Mouse (Mus musculus): ENCODE results near the gene Aatf. TPM values are rescaled to one million over a fixed set of nuclear protein-coding genes. Genes with fewer than 3 reads are reported as not detected.

Aatf gene
- polyA plus RNA-seq, 1 experiment from 2014 or later, result 56.9 TPM

- Histone ChIP-seq H3K27me3 (peaks cover 96% of the 10 kb centered on the region), H3K4me2 (peak overlapping the region; percentile 58), H3K27ac (peak overlapping the region; percentile 96), H3K36me3 (no peaks in the 10 kb centered on the region), H3K9me3 (no peaks in the 10 kb centered on the region), H3K4me1 (replicated peaks) (peaks cover 67% of the 10 kb centered on the region), H3K4me3 (peak overlapping the region; percentile 64), H3K9ac (peak overlapping the region; percentile 93)
- no peak for ATAC-seq (ENCODE audit: low FRiP score)
- 1% methylated on average over 29 of the region's 29 CpGs for WGBS
Measured at GRCm38 (mm10) chr11:84526976-84527860, 13.9 kb upstream of the Aatf start.

- Histone ChIP-seq H3K4me2 (peak overlapping the region; percentile 58), H3K4me3 (peak overlapping the region; percentile 64), H3K9ac (peak overlapping the region; percentile 93), H3K27me3 (peaks cover 96% of the 10 kb centered on the region), H3K9me3 (no peaks in the 10 kb centered on the region), H3K27ac (peak overlapping the region; percentile 96), H3K36me3 (peaks cover 1% of the 10 kb centered on the region; the same call in 1 of the 2 replicates), H3K4me1 (replicated peaks) (peaks cover 59% of the 10 kb centered on the region)
- under 1% methylated on average over 10 of the region's 10 CpGs for WGBS
- ATAC-seq (ENCODE audit: low FRiP score), result no peak
Measured at GRCm38 (mm10) chr11:84526451-84526850, 13.1 kb upstream of the Aatf start.

- H3K27me3 ChIP-seq, result peaks cover 96% of the 10 kb centered on the region
- H3K27ac ChIP-seq, result peak within 1 kb of the TSS; percentile 96
- peak within 1 kb of the TSS; percentile 64 for H3K4me3 ChIP-seq
- H3K36me3 ChIP-seq, result peaks cover 4% of the 10 kb centered on the region; the same call in 1 of the 2 replicates
- peaks cover 53% of the 10 kb centered on the region for H3K4me1 ChIP-seq (replicated peaks)
- H3K9ac ChIP-seq, result peak within 1 kb of the TSS; percentile 93
- no peaks in the 10 kb centered on the region for H3K9me3 ChIP-seq
- ATAC-seq (ENCODE audit: low FRiP score), result peak; percentile 86
- WGBS, result under 1% methylated on average over 64 of the region's 64 CpGs
- H3K4me2 ChIP-seq, result peak within 1 kb of the TSS; percentile 58
Measured at GRCm38 (mm10) chr11:84525421-84526274, 12.3 kb upstream of the Aatf start, which contains the start of gene Lhx1. Lhx1 (minus strand) TSS chr11:84525535.

- under 1% methylated on average over 48 of the region's 48 CpGs for WGBS
- ATAC-seq (ENCODE audit: low FRiP score), result no peak
Measured at GRCm38 (mm10) chr11:84524511-84525270, 11.4 kb upstream of the Aatf start.

GRCm38 (mm10) chr11:84523841-84524510, 10.7 kb upstream of the Aatf start:
- Histone ChIP-seq H3K9me3 (no peaks in the 10 kb centered on the region), H3K9ac (peak overlapping the region; percentile 93), H3K27me3 (peaks cover 94% of the 10 kb centered on the region), H3K4me2 (peak overlapping the region; percentile 58), H3K36me3 (peaks cover 11% of the 10 kb centered on the region), H3K4me1 (replicated peaks) (peaks cover 45% of the 10 kb centered on the region), H3K4me3 (peak overlapping the region; percentile 64), H3K27ac (peak overlapping the region; percentile 96)
- ATAC-seq (ENCODE audit: low FRiP score), result no peak
- WGBS, result under 1% methylated on average over 35 of the region's 35 CpGs

More at GRCm38 (mm10) chr11:84524511-84525270, 11.4 kb upstream of the Aatf start:
- peak overlapping the region; percentile 58 for H3K4me2 ChIP-seq
- peaks cover 49% of the 10 kb centered on the region for H3K4me1 ChIP-seq (replicated peaks)
- H3K4me3 ChIP-seq, result peak overlapping the region; percentile 64
- peak overlapping the region; percentile 93 for H3K9ac ChIP-seq
- peaks cover 7% of the 10 kb centered on the region; the same call in 1 of the 2 replicates for H3K36me3 ChIP-seq
- H3K9me3 ChIP-seq, result no peaks in the 10 kb centered on the region
- H3K27me3 ChIP-seq, result peaks cover 96% of the 10 kb centered on the region
- peak overlapping the region; percentile 96 for H3K27ac ChIP-seq

GRCm38 (mm10) chr11:84523321-84523831, 10.1 kb upstream of the Aatf start:
- H3K9me3 ChIP-seq, result no peaks in the 10 kb centered on the region
- peak overlapping the region; percentile 93 for H3K9ac ChIP-seq
- peaks cover 94% of the 10 kb centered on the region for H3K27me3 ChIP-seq
- H3K36me3 ChIP-seq, result peaks cover 11% of the 10 kb centered on the region
- under 1% methylated on average over 16 of the region's 16 CpGs for WGBS
- ATAC-seq (ENCODE audit: low FRiP score), result no peak
- peak overlapping the region; percentile 58 for H3K4me2 ChIP-seq
- H3K27ac ChIP-seq, result peak overlapping the region; percentile 96
- peak overlapping the region; percentile 64 for H3K4me3 ChIP-seq
- peaks cover 43% of the 10 kb centered on the region for H3K4me1 ChIP-seq (replicated peaks)

- 1% methylated on average over 40 of the region's 40 CpGs for WGBS
- Histone ChIP-seq H3K36me3 (peaks cover 11% of the 10 kb centered on the region), H3K4me1 (replicated peaks) (peaks cover 43% of the 10 kb centered on the region), H3K9ac (peak overlapping the region; percentile 93), H3K4me2 (peak overlapping the region; percentile 58), H3K27ac (peak overlapping the region; percentile 96), H3K4me3 (peak overlapping the region; percentile 64), H3K9me3 (no peaks in the 10 kb centered on the region), H3K27me3 (peaks cover 91% of the 10 kb centered on the region)
- ATAC-seq (ENCODE audit: low FRiP score), result no peak
Measured at GRCm38 (mm10) chr11:84522577-84523320, 9.4 kb upstream of the Aatf start.

- peak overlapping the region; percentile 64 for H3K4me3 ChIP-seq
- H3K27me3 ChIP-seq, result peaks cover 86% of the 10 kb centered on the region
- peak overlapping the region; percentile 58 for H3K4me2 ChIP-seq
- 6% methylated on average over 24 of the region's 24 CpGs for WGBS
- no peak for ATAC-seq (ENCODE audit: low FRiP score)
- peak overlapping the region; percentile 96 for H3K27ac ChIP-seq
- H3K9ac ChIP-seq, result peak overlapping the region; percentile 93
- no peaks in the 10 kb centered on the region for H3K9me3 ChIP-seq
- peaks cover 43% of the 10 kb centered on the region for H3K4me1 ChIP-seq (replicated peaks)
- peaks cover 11% of the 10 kb centered on the region for H3K36me3 ChIP-seq
Measured at GRCm38 (mm10) chr11:84521751-84522299, 8.5 kb upstream of the Aatf start.

GRCm38 (mm10) chr11:84521071-84521390, 7.7 kb upstream of the Aatf start:
- Histone ChIP-seq H3K4me2 (peak overlapping the region; percentile 58), H3K9ac (peak overlapping the region; percentile 93), H3K9me3 (no peaks in the 10 kb centered on the region), H3K27me3 (peaks cover 82% of the 10 kb centered on the region), H3K36me3 (peaks cover 11% of the 10 kb centered on the region), H3K27ac (peak overlapping the region; percentile 96), H3K4me1 (replicated peaks) (peaks cover 38% of the 10 kb centered on the region), H3K4me3 (peak overlapping the region; percentile 64)
- ATAC-seq (ENCODE audit: low FRiP score), result no peak
- 14% methylated on average over 3 of the region's 3 CpGs for WGBS

- peaks cover 11% of the 10 kb centered on the region for H3K36me3 ChIP-seq
- H3K4me2 ChIP-seq, result peak overlapping the region; percentile 58
- ATAC-seq (ENCODE audit: low FRiP score), result no peak
- peak overlapping the region; percentile 93 for H3K9ac ChIP-seq
- H3K27ac ChIP-seq, result peak overlapping the region; percentile 96
- 1% methylated on average over 31 of the region's 31 CpGs for WGBS
- peaks cover 83% of the 10 kb centered on the region for H3K27me3 ChIP-seq
- H3K9me3 ChIP-seq, result no peaks in the 10 kb centered on the region
- peaks cover 33% of the 10 kb centered on the region for H3K4me1 ChIP-seq (replicated peaks)
- H3K4me3 ChIP-seq, result peak overlapping the region; percentile 64
Measured at GRCm38 (mm10) chr11:84520269-84521070, 7.1 kb upstream of the Aatf start.
